In the genomic region with DNA sequence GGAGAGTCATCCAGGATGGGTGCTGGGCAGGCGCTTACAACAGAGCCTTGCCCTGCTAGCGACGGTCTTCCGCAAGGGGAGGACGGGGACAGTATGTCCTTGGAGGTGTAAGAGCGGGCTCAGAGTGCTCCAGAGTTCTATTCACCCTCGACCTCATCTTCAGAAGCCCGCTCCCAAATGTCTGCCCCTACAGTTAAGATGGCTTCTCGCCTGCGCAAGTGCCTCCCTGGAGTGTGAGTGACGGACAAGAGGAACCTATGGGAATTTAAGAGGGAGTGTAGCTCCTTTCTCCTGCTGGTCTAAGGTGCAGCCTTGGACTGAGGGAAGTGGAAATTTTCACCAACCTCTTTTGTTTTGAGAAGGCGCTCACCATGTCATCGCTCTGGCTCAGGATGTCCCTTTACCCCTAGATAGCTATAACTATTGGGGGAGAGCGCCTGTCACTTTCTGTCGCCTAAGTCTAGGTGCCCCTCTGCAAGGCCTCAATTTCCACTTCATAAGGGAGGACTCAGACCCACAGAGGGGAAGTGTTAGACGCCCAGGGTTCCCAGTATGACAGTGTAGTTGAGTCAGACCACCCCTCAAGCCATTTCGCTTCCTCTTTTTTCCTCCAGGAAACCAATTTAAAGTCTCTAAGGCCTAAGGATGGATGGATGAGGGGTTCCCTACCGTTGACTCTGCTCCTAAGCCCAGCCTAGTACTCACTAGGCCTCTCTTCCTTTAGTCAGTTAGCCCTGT, we compare ENCODE assay signal across 7 mouse cellular contexts. TPM values are rescaled to one million over a fixed set of nuclear protein-coding genes. Genes with fewer than 3 reads are reported as not detected.
A peak's percentile ranks its signal among the peaks of the same experiment; 100 is the strongest.
DNase-seq lines count a peak whose midpoint lies in the region; ATAC-seq and TF ChIP-seq lines count a peak whose summit lies in the region.

A gene (minus strand): TSS at position 212 of the 738 bp plus-strand sequence.

- TF ChIP-seq EP300 in stomach, postnatal 0 days (optimal IDR thresholded peaks at IDR 0.05), result no peak

- H3K27ac ChIP-seq in embryonic facial prominence, embryonic 14.5 days (replicated peaks; ENCODE audit: low read depth, low read length), result peak within 1 kb of the TSS; percentile 44
- peak within 1 kb of the TSS; percentile 93 for H3K27ac ChIP-seq in hindbrain, embryonic 10.5 days
- H3K27ac ChIP-seq in liver, embryonic 12.5 days, result peak within 1 kb of the TSS; percentile 61
- H3K27ac ChIP-seq in stomach, postnatal 0 days (replicated peaks), result peak within 1 kb of the TSS; percentile 69

- 43% methylated on average over 18 of the region's 18 CpGs for WGBS in embryonic facial prominence, embryonic 14.5 days
- WGBS in hindbrain, embryonic 10.5 days, result 37% methylated on average over 18 of the region's 18 CpGs
- 32% methylated on average over 18 of the region's 18 CpGs for WGBS in liver, embryonic 12.5 days (ENCODE audit: insufficient replicate concordance)
- WGBS in stomach, postnatal 0 days, result 54% methylated on average over 18 of the region's 18 CpGs

- H3K36me3 ChIP-seq in embryonic facial prominence, embryonic 14.5 days (ENCODE audit: control insufficient read depth, insufficient read depth, low read length), result peaks cover 21% of the 10 kb centered on the region
- H3K36me3 ChIP-seq in hindbrain, embryonic 10.5 days, result peaks cover 26% of the 10 kb centered on the region
- peaks cover 25% of the 10 kb centered on the region for H3K36me3 ChIP-seq in liver, embryonic 12.5 days
- H3K36me3 ChIP-seq in stomach, postnatal 0 days (ENCODE audit: control insufficient read depth, insufficient read depth, low read length), result no peaks in the 10 kb centered on the region

- H3K4me3 ChIP-seq in embryonic facial prominence, embryonic 14.5 days (ENCODE audit: low read depth, low read length), result peak within 1 kb of the TSS; percentile 66
- peak within 1 kb of the TSS; percentile 68 for H3K4me3 ChIP-seq in hindbrain, embryonic 10.5 days
- peak within 1 kb of the TSS; percentile 74 for H3K4me3 ChIP-seq in liver, embryonic 12.5 days
- H3K4me3 ChIP-seq in stomach, postnatal 0 days (ENCODE audit: low read depth, low read length), result peak within 1 kb of the TSS; percentile 64

- no peaks in the 10 kb centered on the region for H3K27me3 ChIP-seq in embryonic facial prominence, embryonic 14.5 days (replicated peaks; ENCODE audit: control insufficient read depth, insufficient read depth, low read length)
- peaks cover 14% of the 10 kb centered on the region for H3K27me3 ChIP-seq in hindbrain, embryonic 10.5 days (ENCODE audit: insufficient read depth, poor library complexity, severe bottlenecking)
- no peaks in the 10 kb centered on the region for H3K27me3 ChIP-seq in liver, embryonic 12.5 days (replicated peaks)
- no peaks in the 10 kb centered on the region for H3K27me3 ChIP-seq in stomach, postnatal 0 days (ENCODE audit: control insufficient read depth, insufficient read depth, low read length)

- no peaks in the 10 kb centered on the region for H3K9me3 ChIP-seq in embryonic facial prominence, embryonic 14.5 days (ENCODE audit: control insufficient read depth, low read length)
- H3K9me3 ChIP-seq in hindbrain, embryonic 10.5 days, result no peaks in the 10 kb centered on the region
- no peaks in the 10 kb centered on the region for H3K9me3 ChIP-seq in liver, embryonic 12.5 days (replicated peaks)
- no peaks in the 10 kb centered on the region for H3K9me3 ChIP-seq in stomach, postnatal 0 days (ENCODE audit: control insufficient read depth, low read length)

- TF ChIP-seq CTCF in stomach, postnatal 0 days (IDR thresholded peaks at IDR 0.05; ENCODE audit: low read depth), result no peak

- DNase-seq in urinary bladder, adult 2 months (ENCODE audit: low spot score), result no peak
- DNase-seq in urinary bladder, postnatal 4 days (ENCODE audit: low spot score in 2 of 2), result no peak
- DNase-seq in embryonic facial prominence, embryonic 14.5 days (ENCODE audit: low spot score), result no peak
- no peak for DNase-seq in hindbrain, embryonic 10.5 days (ENCODE audit: low spot score)
- no peak for DNase-seq in stomach, postnatal 0 days (ENCODE audit: low spot score)
- no peak for DNase-seq in right cerebral cortex, adult 2 months (ENCODE audit: low spot score in 2 of 2)

- ATAC-seq in embryonic facial prominence, embryonic 14.5 days (ENCODE audit: low read depth), result no peak
- peak; percentile 16; the same call in 1 of the 2 replicates for ATAC-seq in liver, embryonic 12.5 days
- ATAC-seq in stomach, postnatal 0 days (ENCODE audit: low FRiP score, low TSS enrichment), result no peak

- H3K4me1 ChIP-seq in embryonic facial prominence, embryonic 14.5 days (ENCODE audit: control insufficient read depth, insufficient read depth, low read length), result peaks cover 25% of the 10 kb centered on the region
- peaks cover 60% of the 10 kb centered on the region for H3K4me1 ChIP-seq in hindbrain, embryonic 10.5 days (replicated peaks)
- peaks cover 53% of the 10 kb centered on the region for H3K4me1 ChIP-seq in liver, embryonic 12.5 days
- 0 out of 2 replicates have a peak, but pooled peaks cover 5% of the 10 kb centered on the region for H3K4me1 ChIP-seq in stomach, postnatal 0 days (replicated peaks; ENCODE audit: control insufficient read depth, insufficient read depth)

- peak within 1 kb of the TSS; percentile 73 for H3K4me2 ChIP-seq in embryonic facial prominence, embryonic 14.5 days (ENCODE audit: low read depth, low read length)
- H3K4me2 ChIP-seq in liver, embryonic 12.5 days, result peak within 1 kb of the TSS; percentile 90
- H3K4me2 ChIP-seq in stomach, postnatal 0 days (replicated peaks; ENCODE audit: low read depth), result peak within 1 kb of the TSS; percentile 64

- peak within 1 kb of the TSS; percentile 82 for H3K9ac ChIP-seq in embryonic facial prominence, embryonic 14.5 days (ENCODE audit: low read depth, low read length)
- peak within 1 kb of the TSS; percentile 83 for H3K9ac ChIP-seq in liver, embryonic 12.5 days
- peak within 1 kb of the TSS; percentile 72 for H3K9ac ChIP-seq in stomach, postnatal 0 days (ENCODE audit: low read length)

RNA-seq across cellular contexts. Expression of the gene that starts here (rescaled TPM):
- 40.2 and 47.0 TPM in 2 replicates for polyA plus RNA-seq in urinary bladder, adult 2 months (2012; rRNA removed)
- polyA plus RNA-seq in embryonic facial prominence, embryonic 14.5 days (2014; fragmentation: Nextera tagmentation; extraction: Ambion mirVana), result 41.3 and 42.7 TPM in 2 replicates
- 47.3 and 48.6 TPM in 2 replicates for polyA plus RNA-seq in hindbrain, embryonic 10.5 days (2016; fragmentation: Nextera tagmentation; extraction: Ambion mirVana)
- polyA plus RNA-seq in liver, embryonic 12.5 days (2016; fragmentation: Nextera tagmentation; extraction: Ambion mirVana), result 17.0 and 17.8 TPM in 2 replicates
- 15.2 and 16.5 TPM in 2 replicates for polyA plus RNA-seq in stomach, postnatal 0 days (2015; fragmentation: Nextera tagmentation; extraction: Ambion mirVana)
